Mouse (Mus musculus): Measurements from ENCODE around the gene Csn3. TPM values are rescaled to one million over a fixed set of nuclear protein-coding genes. Genes with fewer than 3 reads are reported as not detected.

Gene Csn3
- polyA plus RNA-seq, 1 experiment from 2014 or later: not detected

Other genes with a start within 250 kb of the Csn3 start
- not detected in 2 replicates for gene Csn2, start 225.9 kb upstream of the Csn3 start, polyA plus RNA-seq (2015; fragmentation: Nextera tagmentation; extraction: Ambion mirVana)
- not detected in 2 replicates for gene Csn1s2a, start 151.0 kb upstream of the Csn3 start, polyA plus RNA-seq (2015; fragmentation: Nextera tagmentation; extraction: Ambion mirVana)
- gene Csn1s2b, start 117.5 kb upstream of the Csn3 start, polyA plus RNA-seq (2015; fragmentation: Nextera tagmentation; extraction: Ambion mirVana): not detected in 2 replicates
- gene Prr27, start 99.9 kb upstream of the Csn3 start, polyA plus RNA-seq (2015; fragmentation: Nextera tagmentation; extraction: Ambion mirVana): not detected in 2 replicates
- not detected in 2 replicates for gene Odam, start 40.5 kb upstream of the Csn3 start, polyA plus RNA-seq (2015; fragmentation: Nextera tagmentation; extraction: Ambion mirVana)
- gene 2310003L06Rik, start 43.9 kb downstream of the Csn3 start, polyA plus RNA-seq (2015; fragmentation: Nextera tagmentation; extraction: Ambion mirVana): not detected in 2 replicates
- not detected in 2 replicates for gene Gm28434, start 43.9 kb downstream of the Csn3 start, polyA plus RNA-seq (2015; fragmentation: Nextera tagmentation; extraction: Ambion mirVana)
- not detected in 2 replicates for gene Cabs1, start 53.9 kb downstream of the Csn3 start, polyA plus RNA-seq (2015; fragmentation: Nextera tagmentation; extraction: Ambion mirVana)
- gene Smr3a, start 77.0 kb downstream of the Csn3 start, polyA plus RNA-seq (2015; fragmentation: Nextera tagmentation; extraction: Ambion mirVana): not detected in 2 replicates
- gene Smr2, start 161.0 kb downstream of the Csn3 start, polyA plus RNA-seq (2015; fragmentation: Nextera tagmentation; extraction: Ambion mirVana): not detected in 2 replicates
- gene Gm11116, start 186.0 kb downstream of the Csn3 start, polyA plus RNA-seq (2015; fragmentation: Nextera tagmentation; extraction: Ambion mirVana): not detected in 2 replicates
- not detected in 2 replicates for gene Gm11115, start 228.5 kb downstream of the Csn3 start, polyA plus RNA-seq (2015; fragmentation: Nextera tagmentation; extraction: Ambion mirVana)

Data from stomach, embryonic 16.5 days (tissue).